Mouse (Mus musculus) lung, adult 2 months (tissue): ENCODE measurements around the gene Serpinb1a.

Experiments used
- CTCF ChIP-seq: fragments of 200-500 bp; IDR thresholded peaks from 2 replicates; pipeline ENCODE4 v1.5.1; 2011; ENCODE audit warnings: mild to moderate bottlenecking, low read length, control low read depth; ENCODE audit not compliant: insufficient read depth
- POLR2A ChIP-seq: fragments of 200-500 bp; IDR thresholded peaks from 2 replicates; pipeline ENCODE4 v1.6.1; 2011; ENCODE audit warnings: low read depth, mild to moderate bottlenecking, control low read depth, low read length, borderline replicate concordance; ENCODE audit errors: extremely low read depth

- TF ChIP-seq CTCF = no peak
- no peak for TF ChIP-seq POLR2A
Observed at GRCm38 (mm10) chr13:32863456-32863855, 12.5 kb upstream of the Serpinb1a start.
